Mouse (Mus musculus): ENCODE measurements at regions not wholly inside any gene's neighbourhood (a gene's known extent, or its start where the extent isn't known, plus 50 kb on each side); places are given as distances from the start of the nearest gene placed in this dataset.

- Histone ChIP-seq H3K27me3 (replicated peaks; ENCODE audit: control insufficient read depth, insufficient read depth, low read length) (no peaks in the 10 kb centered on the region), H3K4me3 (ENCODE audit: low read depth, low read length) (no peak overlapping the region), H3K36me3 (ENCODE audit: control insufficient read depth, insufficient read depth) (no peaks in the 10 kb centered on the region), H3K27ac (ENCODE audit: low read depth, low read length) (no peak overlapping the region), H3K4me2 (replicated peaks; ENCODE audit: low read depth) (peak overlapping the region; percentile 14), H3K9me3 (ENCODE audit: control insufficient read depth) (no peaks in the 10 kb centered on the region), H3K4me1 (replicated peaks; ENCODE audit: control insufficient read depth, insufficient read depth, low read length) (no peaks in the 10 kb centered on the region), H3K9ac (ENCODE audit: low read depth, low read length) (no peak overlapping the region)
- no peak for ATAC-seq
- TF ChIP-seq CTCF (IDR thresholded peaks at IDR 0.05; ENCODE audit: low read depth): no peak
- WGBS: 65% methylated on average over 5 of the region's 5 CpGs
Observed at GRCm38 (mm10) chr16:73367926-73368325, 1043.7 kb downstream of the Robo2 start.

- Histone ChIP-seq H3K9ac (ENCODE audit: low read depth, low read length) (no peak overlapping the region), H3K4me1 (replicated peaks; ENCODE audit: control insufficient read depth, insufficient read depth, low read length) (no peaks in the 10 kb centered on the region), H3K4me3 (ENCODE audit: low read depth, low read length) (no peak overlapping the region), H3K27ac (ENCODE audit: low read depth, low read length) (no peak overlapping the region), H3K4me2 (replicated peaks; ENCODE audit: low read depth) (peak overlapping the region; percentile 14), H3K9me3 (ENCODE audit: control insufficient read depth) (no peaks in the 10 kb centered on the region), H3K27me3 (replicated peaks; ENCODE audit: control insufficient read depth, insufficient read depth, low read length) (no peaks in the 10 kb centered on the region), H3K36me3 (ENCODE audit: control insufficient read depth, insufficient read depth) (no peaks in the 10 kb centered on the region)
- no peak for TF ChIP-seq CTCF (IDR thresholded peaks at IDR 0.05; ENCODE audit: low read depth)
- WGBS: 68% methylated on average over 17 of the region's 17 CpGs
- ATAC-seq: no peak
Observed at GRCm38 (mm10) chr16:73367226-73367840, 1044.3 kb downstream of the Robo2 start.

GRCm38 (mm10) chr16:73350698-73351097 lies 1042.6 kb downstream of the Robo1 start:
- no peak for ATAC-seq
- no peaks in the 10 kb centered on the region for H3K27me3 ChIP-seq (replicated peaks; ENCODE audit: control insufficient read depth, insufficient read depth, low read length)
- 55% methylated on average over 5 of the region's 5 CpGs for WGBS
- H3K27ac ChIP-seq (ENCODE audit: low read depth, low read length): no peak overlapping the region
- no peak overlapping the region for H3K4me2 ChIP-seq (replicated peaks; ENCODE audit: low read depth)
- TF ChIP-seq CTCF (IDR thresholded peaks at IDR 0.05; ENCODE audit: low read depth): peak; percentile 38
- no peak overlapping the region for H3K9ac ChIP-seq (ENCODE audit: low read depth, low read length)
- H3K36me3 ChIP-seq (ENCODE audit: control insufficient read depth, insufficient read depth): no peaks in the 10 kb centered on the region
- H3K4me1 ChIP-seq (replicated peaks; ENCODE audit: control insufficient read depth, insufficient read depth, low read length): no peaks in the 10 kb centered on the region
- H3K9me3 ChIP-seq (ENCODE audit: control insufficient read depth): no peaks in the 10 kb centered on the region
- H3K4me3 ChIP-seq (ENCODE audit: low read depth, low read length): no peak overlapping the region

GRCm38 (mm10) chr16:73343941-73344340 lies 1035.8 kb downstream of the Robo1 start:
- H3K9ac ChIP-seq (ENCODE audit: low read depth, low read length): no peak overlapping the region
- ATAC-seq: no peak
- no peak overlapping the region for H3K4me3 ChIP-seq (ENCODE audit: low read depth, low read length)
- no peak for TF ChIP-seq CTCF (IDR thresholded peaks at IDR 0.05; ENCODE audit: low read depth)
- H3K9me3 ChIP-seq (ENCODE audit: control insufficient read depth): no peaks in the 10 kb centered on the region
- no peak overlapping the region for H3K4me2 ChIP-seq (replicated peaks; ENCODE audit: low read depth)
- 94% methylated on average over 1 of the region's 1 CpGs for WGBS
- no peaks in the 10 kb centered on the region for H3K36me3 ChIP-seq (ENCODE audit: control insufficient read depth, insufficient read depth)
- H3K27ac ChIP-seq (ENCODE audit: low read depth, low read length): no peak overlapping the region
- H3K4me1 ChIP-seq (replicated peaks; ENCODE audit: control insufficient read depth, insufficient read depth, low read length): no peaks in the 10 kb centered on the region
- H3K27me3 ChIP-seq (replicated peaks; ENCODE audit: control insufficient read depth, insufficient read depth, low read length): no peaks in the 10 kb centered on the region

- no peak overlapping the region for H3K4me3 ChIP-seq (ENCODE audit: low read depth, low read length)
- H3K27me3 ChIP-seq (replicated peaks; ENCODE audit: control insufficient read depth, insufficient read depth, low read length): no peaks in the 10 kb centered on the region
- H3K9me3 ChIP-seq (ENCODE audit: control insufficient read depth): no peaks in the 10 kb centered on the region
- TF ChIP-seq CTCF (IDR thresholded peaks at IDR 0.05; ENCODE audit: low read depth): no peak
- H3K9ac ChIP-seq (ENCODE audit: low read depth, low read length): no peak overlapping the region
- WGBS: 68% methylated on average over 3 of the region's 3 CpGs
- no peak overlapping the region for H3K4me2 ChIP-seq (replicated peaks; ENCODE audit: low read depth)
- ATAC-seq: no peak
- H3K4me1 ChIP-seq (replicated peaks; ENCODE audit: control insufficient read depth, insufficient read depth, low read length): no peaks in the 10 kb centered on the region
- no peak overlapping the region for H3K27ac ChIP-seq (ENCODE audit: low read depth, low read length)
- H3K36me3 ChIP-seq (ENCODE audit: control insufficient read depth, insufficient read depth): no peaks in the 10 kb centered on the region
Observed at GRCm38 (mm10) chr16:73343531-73343930, 1035.4 kb downstream of the Robo1 start.

- Histone ChIP-seq H3K9me3 (ENCODE audit: control insufficient read depth) (no peaks in the 10 kb centered on the region), H3K4me1 (replicated peaks; ENCODE audit: control insufficient read depth, insufficient read depth, low read length) (no peaks in the 10 kb centered on the region), H3K4me2 (replicated peaks; ENCODE audit: low read depth) (no peak overlapping the region), H3K4me3 (ENCODE audit: low read depth, low read length) (no peak overlapping the region), H3K36me3 (ENCODE audit: control insufficient read depth, insufficient read depth) (no peaks in the 10 kb centered on the region), H3K9ac (ENCODE audit: low read depth, low read length) (no peak overlapping the region), H3K27me3 (replicated peaks; ENCODE audit: control insufficient read depth, insufficient read depth, low read length) (no peaks in the 10 kb centered on the region), H3K27ac (ENCODE audit: low read depth, low read length) (no peak overlapping the region)
- ATAC-seq: no peak
- no peak for TF ChIP-seq CTCF (IDR thresholded peaks at IDR 0.05; ENCODE audit: low read depth)
- 90% methylated on average over 2 of the region's 2 CpGs for WGBS
Observed at GRCm38 (mm10) chr16:73317644-73318043, 1009.5 kb downstream of the Robo1 start.

GRCm38 (mm10) chr16:73310096-73310495 lies 1002.0 kb downstream of the Robo1 start:
- no peak overlapping the region for H3K27ac ChIP-seq (ENCODE audit: low read depth, low read length)
- ATAC-seq: no peak
- H3K4me3 ChIP-seq (ENCODE audit: low read depth, low read length): no peak overlapping the region
- H3K4me1 ChIP-seq (replicated peaks; ENCODE audit: control insufficient read depth, insufficient read depth, low read length): no peaks in the 10 kb centered on the region
- no peaks in the 10 kb centered on the region for H3K36me3 ChIP-seq (ENCODE audit: control insufficient read depth, insufficient read depth)
- H3K9me3 ChIP-seq (ENCODE audit: control insufficient read depth): no peaks in the 10 kb centered on the region
- 87% methylated on average over 5 of the region's 5 CpGs for WGBS
- H3K4me2 ChIP-seq (replicated peaks; ENCODE audit: low read depth): no peak overlapping the region
- no peak for TF ChIP-seq CTCF (IDR thresholded peaks at IDR 0.05; ENCODE audit: low read depth)
- no peak overlapping the region for H3K9ac ChIP-seq (ENCODE audit: low read depth, low read length)
- H3K27me3 ChIP-seq (replicated peaks; ENCODE audit: control insufficient read depth, insufficient read depth, low read length): no peaks in the 10 kb centered on the region
